ENCODE assay signal across 8 mouse cellular contexts in genomic region chr12:31635240-31635607, GRCm38 (mm10). TPM values are rescaled to one million over a fixed set of nuclear protein-coding genes. Genes with fewer than 3 reads are reported as not detected.
A peak's percentile ranks its signal among the peaks of the same experiment; 100 is the strongest.
DNase-seq lines count a peak whose midpoint lies in the region; ATAC-seq and TF ChIP-seq lines count a peak whose summit lies in the region.

No protein-coding gene starts in this region.

- DNase-seq in kidney, postnatal 36 days, result no peak
- no peak for DNase-seq in embryonic facial prominence, embryonic 11.5 days (ENCODE audit: low spot score)
- DNase-seq in retina, embryonic 14.5 days (ENCODE audit: low spot score), result no peak
- no peak for DNase-seq in thymus, adult 2 months
- DNase-seq in layer of hippocampus, postnatal 25 days (ENCODE audit: extremely low spot score in 1 of 2, low spot score in 1 of 2), result no peak

- TF ChIP-seq CTCF in thymus, adult 2 months (IDR thresholded peaks at IDR 0.05; ENCODE audit: borderline replicate concordance, control insufficient read depth, extremely low read depth, insufficient read depth, low read length, poor library complexity), result no peak

- H3K4me3 ChIP-seq in kidney, embryonic 16.5 days (ENCODE audit: low read length), result no peak overlapping the region
- no peak overlapping the region for H3K4me3 ChIP-seq in embryonic facial prominence, embryonic 11.5 days (ENCODE audit: low read depth, low read length)
- H3K4me3 ChIP-seq in hindbrain, embryonic 15.5 days, result peak overlapping the region; percentile 56
- no peak overlapping the region for H3K4me3 ChIP-seq in midbrain, embryonic 13.5 days (replicated peaks)
- H3K4me3 ChIP-seq in thymus, adult 2 months (ENCODE audit: control insufficient read depth, insufficient read depth, low read length), result no peak overlapping the region

- H3K9ac ChIP-seq in kidney, embryonic 16.5 days (replicated peaks; ENCODE audit: low read length), result peak overlapping the region; percentile 91; the same call in 1 of the 2 replicates
- no peak overlapping the region for H3K9ac ChIP-seq in embryonic facial prominence, embryonic 11.5 days (replicated peaks; ENCODE audit: low read length)
- peak overlapping the region; percentile 68; the same call in 1 of the 2 replicates for H3K9ac ChIP-seq in hindbrain, embryonic 15.5 days
- no peak overlapping the region for H3K9ac ChIP-seq in midbrain, embryonic 13.5 days (replicated peaks)

- H3K27me3 ChIP-seq in kidney, embryonic 16.5 days (ENCODE audit: insufficient read depth, low read length), result no peaks in the 10 kb centered on the region
- no peaks in the 10 kb centered on the region for H3K27me3 ChIP-seq in embryonic facial prominence, embryonic 11.5 days (ENCODE audit: control insufficient read depth, insufficient read depth, low read length)
- H3K27me3 ChIP-seq in hindbrain, embryonic 15.5 days, result no peaks in the 10 kb centered on the region
- H3K27me3 ChIP-seq in midbrain, embryonic 13.5 days, result no peaks in the 10 kb centered on the region
- no peaks in the 10 kb centered on the region for H3K27me3 ChIP-seq in thymus, adult 2 months (ENCODE audit: control insufficient read depth, insufficient read depth, low read length)

- no peak for ATAC-seq in kidney, embryonic 16.5 days (ENCODE audit: low FRiP score, low TSS enrichment)
- ATAC-seq in embryonic facial prominence, embryonic 11.5 days (replicated peaks; ENCODE audit: insufficient number of reproducible peaks, low FRiP score, low TSS enrichment, low read depth), result peak; percentile 29; the same call in 1 of the 2 replicates
- no peak for ATAC-seq in hindbrain, embryonic 15.5 days (ENCODE audit: low FRiP score, low read depth)
- ATAC-seq in midbrain, embryonic 13.5 days, result no peak; the same call in 1 of the 2 replicates

- no peaks in the 10 kb centered on the region for H3K9me3 ChIP-seq in kidney, embryonic 16.5 days (ENCODE audit: low read length)
- no peaks in the 10 kb centered on the region for H3K9me3 ChIP-seq in embryonic facial prominence, embryonic 11.5 days (replicated peaks; ENCODE audit: control insufficient read depth, low read length)
- H3K9me3 ChIP-seq in hindbrain, embryonic 15.5 days, result no peaks in the 10 kb centered on the region
- H3K9me3 ChIP-seq in midbrain, embryonic 13.5 days, result no peaks in the 10 kb centered on the region

- WGBS in kidney, embryonic 16.5 days, result 93% methylated on average over 3 of the region's 3 CpGs
- 82% methylated on average over 3 of the region's 3 CpGs for WGBS in embryonic facial prominence, embryonic 11.5 days
- 72% methylated on average over 3 of the region's 3 CpGs for WGBS in hindbrain, embryonic 15.5 days
- 83% methylated on average over 3 of the region's 3 CpGs for WGBS in midbrain, embryonic 13.5 days
- WGBS in thymus, adult 2 months, result 96% methylated on average over 3 of the region's 3 CpGs

- H3K27ac ChIP-seq in kidney, embryonic 16.5 days (ENCODE audit: low read length), result no peak overlapping the region
- no peak overlapping the region for H3K27ac ChIP-seq in embryonic facial prominence, embryonic 11.5 days (replicated peaks; ENCODE audit: low read depth, low read length)
- peak overlapping the region; percentile 77; the same call in 1 of the 2 replicates for H3K27ac ChIP-seq in hindbrain, embryonic 15.5 days (replicated peaks)
- no peak overlapping the region for H3K27ac ChIP-seq in midbrain, embryonic 13.5 days
- H3K27ac ChIP-seq in thymus, adult 2 months (ENCODE audit: control insufficient read depth, insufficient read depth, low read length), result no peak overlapping the region

- peaks cover 7% of the 10 kb centered on the region; the same call in 1 of the 2 replicates for H3K4me1 ChIP-seq in kidney, embryonic 16.5 days (ENCODE audit: insufficient read depth, low read length)
- H3K4me1 ChIP-seq in embryonic facial prominence, embryonic 11.5 days (ENCODE audit: control insufficient read depth, insufficient read depth, low read length), result no peaks in the 10 kb centered on the region
- peaks cover 17% of the 10 kb centered on the region for H3K4me1 ChIP-seq in hindbrain, embryonic 15.5 days (replicated peaks)
- H3K4me1 ChIP-seq in midbrain, embryonic 13.5 days (replicated peaks), result peaks cover 4% of the 10 kb centered on the region
- H3K4me1 ChIP-seq in thymus, adult 2 months (replicated peaks; ENCODE audit: control insufficient read depth, insufficient read depth, low read length), result peaks cover 5% of the 10 kb centered on the region; the same call in 1 of the 2 replicates

- TF ChIP-seq POLR2A in thymus, adult 2 months (IDR thresholded peaks at IDR 0.05; ENCODE audit: control insufficient read depth, extremely low read depth, insufficient read depth, low read length, poor library complexity), result no peak

- H3K4me2 ChIP-seq in kidney, embryonic 16.5 days (replicated peaks; ENCODE audit: low read depth, low read length), result peak overlapping the region; percentile 76; the same call in 1 of the 2 replicates
- no peak overlapping the region; the same call in 1 of the 2 replicates for H3K4me2 ChIP-seq in embryonic facial prominence, embryonic 11.5 days (ENCODE audit: low read depth, low read length)
- H3K4me2 ChIP-seq in hindbrain, embryonic 15.5 days, result peak overlapping the region; percentile 84
- peak overlapping the region; percentile 72 for H3K4me2 ChIP-seq in midbrain, embryonic 13.5 days (replicated peaks)

- no peaks in the 10 kb centered on the region for H3K36me3 ChIP-seq in kidney, embryonic 16.5 days (ENCODE audit: insufficient read depth, low read length)
- no peaks in the 10 kb centered on the region for H3K36me3 ChIP-seq in embryonic facial prominence, embryonic 11.5 days (replicated peaks; ENCODE audit: control insufficient read depth, insufficient read depth, low read depth, low read length)
- H3K36me3 ChIP-seq in hindbrain, embryonic 15.5 days, result no peaks in the 10 kb centered on the region
- no peaks in the 10 kb centered on the region for H3K36me3 ChIP-seq in midbrain, embryonic 13.5 days
- H3K36me3 ChIP-seq in thymus, adult 2 months (ENCODE audit: control insufficient read depth, insufficient read depth, low read length), result no peaks in the 10 kb centered on the region

RNA-seq across cellular contexts. Expression of gene Bcap29, which starts 0.8 kb away (rescaled TPM):
- polyA plus RNA-seq in kidney, embryonic 16.5 days (2015; fragmentation: Nextera tagmentation; extraction: Ambion mirVana), result 25.7 and 29.2 TPM in 2 replicates
- polyA plus RNA-seq in embryonic facial prominence, embryonic 11.5 days (2014; fragmentation: Nextera tagmentation; extraction: Ambion mirVana), result 34.6 and 38.4 TPM in 2 replicates
- 28.0 and 29.7 TPM in 2 replicates for polyA plus RNA-seq in hindbrain, embryonic 15.5 days (2015; fragmentation: Nextera tagmentation; extraction: Ambion mirVana)
- 24.5 and 26.2 TPM in 2 replicates for polyA plus RNA-seq in midbrain, embryonic 13.5 days (2015; fragmentation: Nextera tagmentation; extraction: Ambion mirVana)
- 2.1 and 3.9 TPM in 2 replicates for polyA plus RNA-seq in thymus, adult 2 months (2012; rRNA removed)
- total RNA-seq in layer of hippocampus, postnatal 25 days (2021), result 10 to 100 TPM; 34.0 to 34.5 TPM

RNA-seq across cellular contexts. Expression of gene Dus4l, which starts 19.4 kb away (rescaled TPM):
- polyA plus RNA-seq in kidney, embryonic 16.5 days (2015; fragmentation: Nextera tagmentation; extraction: Ambion mirVana), result 9.4 and 9.9 TPM in 2 replicates
- polyA plus RNA-seq in embryonic facial prominence, embryonic 11.5 days (2014; fragmentation: Nextera tagmentation; extraction: Ambion mirVana), result 9.0 and 10.3 TPM in 2 replicates
- 7.2 and 9.0 TPM in 2 replicates for polyA plus RNA-seq in hindbrain, embryonic 15.5 days (2015; fragmentation: Nextera tagmentation; extraction: Ambion mirVana)
- polyA plus RNA-seq in midbrain, embryonic 13.5 days (2015; fragmentation: Nextera tagmentation; extraction: Ambion mirVana), result 7.6 and 9.2 TPM in 2 replicates
- 1.4 and 4.4 TPM in 2 replicates for polyA plus RNA-seq in thymus, adult 2 months (2012; rRNA removed)
- 10 to 100 TPM in 1 of 2 experiments, 1 to 10 TPM in 1; 8.7 to 12.0 TPM for total RNA-seq in layer of hippocampus, postnatal 25 days (2021)

RNA-seq across cellular contexts. Expression of gene Cog5, which starts 19.4 kb away (rescaled TPM):
- 27.6 and 30.0 TPM in 2 replicates for polyA plus RNA-seq in kidney, embryonic 16.5 days (2015; fragmentation: Nextera tagmentation; extraction: Ambion mirVana)
- 36.8 and 39.6 TPM in 2 replicates for polyA plus RNA-seq in embryonic facial prominence, embryonic 11.5 days (2014; fragmentation: Nextera tagmentation; extraction: Ambion mirVana)
- polyA plus RNA-seq in hindbrain, embryonic 15.5 days (2015; fragmentation: Nextera tagmentation; extraction: Ambion mirVana), result 26.9 and 28.1 TPM in 2 replicates
- polyA plus RNA-seq in midbrain, embryonic 13.5 days (2015; fragmentation: Nextera tagmentation; extraction: Ambion mirVana), result 31.7 and 33.0 TPM in 2 replicates
- polyA plus RNA-seq in thymus, adult 2 months (2012; rRNA removed), result 37.2 and 40.6 TPM in 2 replicates
- 10 to 100 TPM; 59.7 to 64.8 TPM for total RNA-seq in layer of hippocampus, postnatal 25 days (2021)

Comparison
In these comparisons a context has a peak if more than half of its experiments do, and no peak if none do; other contexts are left out.
1. H3K9ac ChIP-seq: peak in kidney, embryonic 16.5 days (single experiment) and hindbrain, embryonic 15.5 days (single experiment); none in embryonic facial prominence, embryonic 11.5 days (single experiment) and midbrain, embryonic 13.5 days (single experiment).